Mouse (Mus musculus) intestine, embryonic 14.5 days (tissue): ENCODE results near the gene Rgs9bp. TPM values are rescaled to one million over a fixed set of nuclear protein-coding genes. Genes with fewer than 3 reads are reported as not detected.

ENCODE experiments used
- ATAC-seq: fragments of 200-750 bp; cut with Nextera tagmentation; replicated peaks from 2 replicates; pipeline ENCODE4 v1.8.0; 2017; ENCODE audit warnings: low read depth, moderate number of reproducible peaks, moderate TSS enrichment, moderate library complexity; ENCODE audit not compliant: low FRiP score, low TSS enrichment
- DNase-seq: peaks from one replicate; pipeline ENCODE4 v3.0.0-alpha.2; 2018; ENCODE audit warnings: low spot score
- H3K27ac ChIP-seq: fragments of 300-500 bp; sonication (generic); 2 replicates; pipeline ENCODE4 v1.5.1; 2014; ENCODE audit warnings: low read depth, mild to moderate bottlenecking, control low read depth
- H3K27me3 ChIP-seq: fragments of 300-500 bp; sonication (generic); replicated peaks from 2 replicates; pipeline ENCODE4 v1.6.1; 2014; ENCODE audit warnings: low read length, control low read depth; ENCODE audit not compliant: control insufficient read depth, insufficient read depth
- H3K36me3 ChIP-seq: fragments of 300-500 bp; sonication (generic); 2 replicates; pipeline ENCODE4 v1.6.1; 2014; ENCODE audit warnings: low read length, control low read depth; ENCODE audit not compliant: control insufficient read depth, insufficient read depth
- H3K4me1 ChIP-seq: fragments of 300-500 bp; sonication (generic); replicated peaks from 2 replicates; pipeline ENCODE4 v1.6.1; 2014; ENCODE audit warnings: low read length, control low read depth, mixed read lengths; ENCODE audit not compliant: control insufficient read depth, insufficient read depth
- H3K4me2 ChIP-seq: fragments of 300-500 bp; sonication (generic); 2 replicates; pipeline ENCODE4 v1.6.1; 2014; ENCODE audit warnings: low read length
- H3K4me3 ChIP-seq: fragments of 300-500 bp; sonication (generic); 2 replicates; pipeline ENCODE4 v1.5.1; 2014; ENCODE audit warnings: low read depth, low read length, control low read depth, mixed read lengths
- H3K9ac ChIP-seq: fragments of 300-500 bp; sonication (generic); 2 replicates; pipeline ENCODE4 v1.6.1; 2014; ENCODE audit warnings: mild to moderate bottlenecking, low read length
- H3K9me3 ChIP-seq: fragments of 300-500 bp; sonication (generic); 2 replicates; pipeline ENCODE4 v1.6.1; 2016; ENCODE audit warnings: low read length, control low read depth; ENCODE audit not compliant: control insufficient read depth
- WGBS: fragments of 180-500 bp; shearing (Covaris S2); extraction: QIAGEN DNeasy Blood & Tissue Kit; methylation state at CpG from one replicate; pipeline ENCODE4 v1.1.7; 2014; 5-methylcytosine and 5-hydroxymethylcytosine counted together
- polyA plus RNA-seq: library from polyadenylated mRNA; unstranded; fragments of >200 nt; fragmentation: Nextera tagmentation; extraction: Ambion mirVana; gene quantifications from 2 replicates; pipeline ENCODE4 v1.2.1, GENCODE M21; 2014

Gene Rgs9bp
- 0.16 and 0.23 TPM in 2 replicates for polyA plus RNA-seq

GRCm38 (mm10) chr7:35585191-35586054, at the start of gene Rgs9bp:
Gene Rgs9bp, minus strand, starts transcription at chr7:35585582.
- WGBS: 1% methylated on average over 45 of the region's 45 CpGs
- Histone ChIP-seq H3K4me1 (peaks cover 6% of the 10 kb centered on the region), H3K9me3 (no peaks in the 10 kb centered on the region), H3K4me3 (peak within 1 kb of the TSS; percentile 94), H3K4me2 (peak within 1 kb of the TSS; percentile 100), H3K27me3 (peaks cover 22% of the 10 kb centered on the region), H3K27ac (peak within 1 kb of the TSS; percentile 51), H3K9ac (peak within 1 kb of the TSS; percentile 76), H3K36me3 (no peaks in the 10 kb centered on the region)
- DNase-seq (peak; percentile 91), ATAC-seq (peak; percentile 86)

GRCm38 (mm10) chr7:35628496-35628895, 43.1 kb upstream of the Rgs9bp start:
- 0 out of 2 replicates have a peak, but pooled peaks cover 2% of the 10 kb centered on the region for H3K9me3 ChIP-seq
- H3K27me3 ChIP-seq: no peaks in the 10 kb centered on the region
- H3K27ac ChIP-seq: no peak overlapping the region
- H3K4me1 ChIP-seq: no peaks in the 10 kb centered on the region
- H3K36me3 ChIP-seq: peaks cover 71% of the 10 kb centered on the region
- no peak overlapping the region for H3K4me2 ChIP-seq
- ATAC-seq: no peak
- no peak overlapping the region for H3K4me3 ChIP-seq
- peak; percentile 80 for DNase-seq
- no peak overlapping the region for H3K9ac ChIP-seq
- WGBS: 73% methylated on average over 5 of the region's 5 CpGs

- ATAC-seq: no peak
- Histone ChIP-seq H3K4me3 (no peak overlapping the region), H3K27me3 (no peaks in the 10 kb centered on the region), H3K4me1 (no peaks in the 10 kb centered on the region), H3K4me2 (no peak overlapping the region), H3K9ac (no peak overlapping the region), H3K27ac (no peak overlapping the region), H3K9me3 (0 out of 2 replicates have a peak, but pooled peaks cover 2% of the 10 kb centered on the region), H3K36me3 (peaks cover 74% of the 10 kb centered on the region)
- DNase-seq: no peak
- WGBS: 92% methylated on average over 10 of the region's 10 CpGs
Observed at GRCm38 (mm10) chr7:35627371-35627770, 42.0 kb upstream of the Rgs9bp start.

DNA sequence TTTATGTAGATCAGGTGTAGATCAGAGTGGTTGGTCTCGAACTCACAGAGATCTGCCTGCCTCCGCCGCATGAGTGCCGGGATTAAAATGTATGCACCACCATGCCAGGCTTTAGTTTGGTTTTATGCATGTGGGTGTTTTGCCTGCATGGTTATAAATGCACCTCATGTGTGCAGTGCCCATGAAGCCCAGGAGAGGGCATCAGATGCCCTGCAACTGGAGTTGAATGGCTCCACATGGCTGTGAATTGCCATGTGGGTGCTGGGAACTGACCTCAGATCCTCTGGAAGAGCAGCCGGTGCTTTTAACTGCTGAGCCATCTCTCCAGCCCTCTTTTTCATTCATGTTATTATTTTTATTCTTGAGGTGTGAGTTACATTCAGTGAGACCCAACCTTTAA, 40.7 kb upstream of the Rgs9bp start:
- no peaks in the 10 kb centered on the region for H3K4me1 ChIP-seq
- H3K27ac ChIP-seq: no peak overlapping the region
- no peak overlapping the region for H3K4me3 ChIP-seq
- WGBS: 98% methylated on average over 5 of the region's 5 CpGs
- no peak overlapping the region for H3K4me2 ChIP-seq
- DNase-seq: no peak
- no peak for ATAC-seq
- no peak overlapping the region for H3K9ac ChIP-seq
- H3K27me3 ChIP-seq: no peaks in the 10 kb centered on the region
- peaks cover 74% of the 10 kb centered on the region for H3K36me3 ChIP-seq
- H3K9me3 ChIP-seq: 0 out of 2 replicates have a peak, but pooled peaks cover 2% of the 10 kb centered on the region

DNA sequence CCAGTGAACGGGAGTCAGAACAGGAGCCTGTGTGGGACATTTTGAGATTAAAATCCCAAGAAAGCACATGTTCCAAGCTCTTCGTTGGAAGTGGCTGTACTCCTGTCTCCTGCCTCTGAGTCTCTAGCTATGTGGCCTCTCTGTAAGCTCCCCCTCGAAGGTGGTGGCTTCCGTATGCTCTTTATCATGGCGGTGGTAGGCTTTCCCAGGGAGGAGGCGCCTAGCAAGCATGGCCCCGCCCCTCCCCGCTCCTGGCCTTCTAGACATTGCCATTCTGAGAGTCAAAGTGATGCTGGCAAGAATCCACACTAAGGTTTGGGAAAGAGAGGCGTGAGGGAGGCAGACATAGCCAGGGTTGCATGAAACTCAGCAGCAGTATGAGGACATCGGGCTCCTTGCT, 37.2 kb upstream of the Rgs9bp start:
- Histone ChIP-seq H3K4me1 (no peaks in the 10 kb centered on the region), H3K36me3 (peaks cover 69% of the 10 kb centered on the region), H3K9me3 (0 out of 2 replicates have a peak, but pooled peaks cover 2% of the 10 kb centered on the region), H3K4me2 (no peak overlapping the region), H3K9ac (no peak overlapping the region), H3K27me3 (no peaks in the 10 kb centered on the region), H3K4me3 (no peak overlapping the region), H3K27ac (no peak overlapping the region)
- 91% methylated on average over 10 of the region's 10 CpGs for WGBS
- ATAC-seq (no peak), DNase-seq (no peak)

DNA sequence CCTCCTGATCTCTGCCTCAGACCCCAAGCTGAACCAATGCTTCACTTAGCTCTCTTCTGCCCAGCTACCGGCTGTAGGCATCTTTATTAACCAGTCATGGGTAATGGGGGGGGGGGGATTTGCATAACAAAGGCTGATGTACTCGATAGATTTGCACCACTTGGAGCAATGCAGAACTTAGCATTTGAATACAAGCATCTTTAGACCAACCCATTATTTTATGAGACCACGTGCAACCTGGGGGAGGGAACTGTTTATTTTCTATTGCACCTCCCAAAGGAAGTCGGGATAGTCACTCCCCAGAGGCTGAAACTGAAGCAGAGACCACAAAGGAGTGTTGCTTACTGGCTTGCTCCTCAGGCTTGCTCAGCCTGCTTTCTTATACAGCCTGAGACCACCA, 32.1 kb upstream of the Rgs9bp start:
- ATAC-seq: no peak
- peaks cover 82% of the 10 kb centered on the region for H3K36me3 ChIP-seq

DNA sequence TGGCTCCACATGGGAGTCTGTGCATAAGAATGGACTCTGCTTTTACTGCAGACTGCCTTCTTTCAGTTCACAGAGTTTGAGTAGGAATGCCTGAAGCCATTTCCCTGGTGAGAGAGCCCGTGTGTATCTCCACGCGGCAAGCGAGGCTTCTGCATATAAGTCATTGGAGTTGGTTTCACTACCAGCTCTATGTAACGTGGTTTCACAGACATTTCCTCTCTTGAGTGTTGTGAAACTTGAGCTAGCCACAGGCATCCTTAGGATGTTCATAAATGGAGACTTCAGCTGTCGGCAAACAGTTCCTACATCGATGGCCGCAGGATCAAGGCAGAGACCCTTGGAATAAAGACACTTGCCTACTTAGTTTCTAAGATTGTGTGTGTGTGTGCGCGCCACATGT, 23.9 kb upstream of the Rgs9bp start:
- no peaks in the 10 kb centered on the region for H3K27me3 ChIP-seq
- H3K36me3 ChIP-seq: peaks cover 78% of the 10 kb centered on the region
- no peak overlapping the region for H3K4me2 ChIP-seq
- 92% methylated on average over 10 of the region's 10 CpGs for WGBS
- H3K9me3 ChIP-seq: no peaks in the 10 kb centered on the region
- ATAC-seq: no peak
- H3K4me1 ChIP-seq: no peaks in the 10 kb centered on the region
- H3K9ac ChIP-seq: no peak overlapping the region
- H3K4me3 ChIP-seq: no peak overlapping the region
- DNase-seq: no peak
- H3K27ac ChIP-seq: no peak overlapping the region

More for the DNA sequence above, 32.1 kb upstream of the Rgs9bp start:
- no peak overlapping the region for H3K4me3 ChIP-seq
- no peaks in the 10 kb centered on the region for H3K4me1 ChIP-seq
- WGBS: 77% methylated on average over 4 of the region's 4 CpGs
- H3K27ac ChIP-seq: no peak overlapping the region
- no peak for DNase-seq
- no peak overlapping the region for H3K4me2 ChIP-seq
- no peaks in the 10 kb centered on the region for H3K9me3 ChIP-seq
- H3K27me3 ChIP-seq: no peaks in the 10 kb centered on the region
- H3K9ac ChIP-seq: no peak overlapping the region

GRCm38 (mm10) chr7:35606816-35607215, 21.4 kb upstream of the Rgs9bp start:
- Histone ChIP-seq H3K27ac (no peak overlapping the region), H3K4me2 (no peak overlapping the region), H3K4me1 (no peaks in the 10 kb centered on the region), H3K9me3 (no peaks in the 10 kb centered on the region), H3K9ac (no peak overlapping the region), H3K4me3 (no peak overlapping the region), H3K36me3 (peaks cover 76% of the 10 kb centered on the region), H3K27me3 (no peaks in the 10 kb centered on the region)
- WGBS: 91% methylated on average over 10 of the region's 10 CpGs
- DNase-seq: no peak
- ATAC-seq: no peak

- no peaks in the 10 kb centered on the region for H3K4me1 ChIP-seq
Observed at GRCm38 (mm10) chr7:35602766-35603165, 17.4 kb upstream of the Rgs9bp start.

More at GRCm38 (mm10) chr7:35602766-35603165, 17.4 kb upstream of the Rgs9bp start:
- peaks cover 57% of the 10 kb centered on the region for H3K36me3 ChIP-seq
- no peaks in the 10 kb centered on the region for H3K27me3 ChIP-seq
- DNase-seq (no peak), ATAC-seq (no peak)
- no peaks in the 10 kb centered on the region for H3K9me3 ChIP-seq
- H3K4me3 ChIP-seq: no peak overlapping the region
- WGBS: 94% methylated on average over 5 of the region's 5 CpGs
- H3K4me2 ChIP-seq: no peak overlapping the region
- H3K27ac ChIP-seq: no peak overlapping the region
- no peak overlapping the region for H3K9ac ChIP-seq
